Mouse (Mus musculus): ENCODE measurements at regions not wholly inside any gene's neighbourhood (a gene's known extent, or its start where the extent isn't known, plus 50 kb on each side); places are given as distances from the start of the nearest gene placed in this dataset.

- DNase-seq (ENCODE audit: low spot score in 2 of 2) = no peak
These were observed 320.8 kb upstream of the Sphkap start for GRCm38 (mm10) chr1:83728810-83729209.

DNA sequence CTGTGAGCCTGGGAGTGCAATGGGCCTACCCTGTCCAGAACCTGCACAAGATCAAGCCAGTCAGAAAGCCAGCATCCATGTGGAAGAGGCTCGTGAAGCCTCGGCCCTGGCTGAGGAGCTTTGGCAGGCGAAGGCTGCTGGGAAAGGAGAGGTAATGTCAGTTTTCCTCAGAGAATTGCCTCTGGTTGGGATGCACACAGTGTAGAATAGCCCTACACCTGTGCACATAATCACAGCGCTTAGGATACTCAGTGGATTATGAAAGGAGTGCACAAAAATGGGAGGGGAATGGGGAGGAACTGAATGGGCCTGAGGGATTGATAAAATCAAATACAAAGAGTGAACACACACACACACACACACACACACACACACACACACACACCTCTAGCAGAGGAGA is 319.9 kb upstream of the Sphkap start:
- no peak for DNase-seq (ENCODE audit: low spot score in 2 of 2)

GRCm38 (mm10) chr1:83727215-83727614 is 319.2 kb upstream of the Sphkap start:
- no peak for DNase-seq (ENCODE audit: low spot score in 2 of 2)

GRCm38 (mm10) chr1:83723096-83723495 is 315.1 kb upstream of the Sphkap start:
- peak in 1 of 2 experiments; percentile 25 for DNase-seq (ENCODE audit: low spot score in 2 of 2)

DNA sequence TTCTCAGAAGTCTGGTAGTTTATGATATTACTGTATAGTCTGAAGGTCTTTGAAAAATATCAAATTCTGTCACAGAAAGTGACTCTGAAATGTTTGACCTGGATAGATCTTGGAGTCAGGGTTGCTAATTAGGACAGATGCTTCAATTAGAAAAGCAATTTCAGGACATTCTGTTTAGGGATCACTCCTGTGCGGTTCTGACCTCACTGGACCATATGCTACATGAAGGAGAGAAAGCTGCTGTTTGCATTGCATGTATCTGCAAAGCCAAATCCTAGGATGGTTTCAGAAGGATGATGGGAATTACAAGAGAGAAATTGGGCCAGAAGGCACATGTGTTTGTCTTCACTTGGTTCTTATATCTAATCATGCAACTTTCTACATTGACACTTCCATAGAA is 312.2 kb upstream of the Sphkap start:
- DNase-seq (ENCODE audit: low spot score in 2 of 2) = no peak

- no peak for DNase-seq (ENCODE audit: low spot score in 2 of 2)
These were observed 309.1 kb upstream of the Sphkap start for GRCm38 (mm10) chr1:83717056-83717455.

DNA sequence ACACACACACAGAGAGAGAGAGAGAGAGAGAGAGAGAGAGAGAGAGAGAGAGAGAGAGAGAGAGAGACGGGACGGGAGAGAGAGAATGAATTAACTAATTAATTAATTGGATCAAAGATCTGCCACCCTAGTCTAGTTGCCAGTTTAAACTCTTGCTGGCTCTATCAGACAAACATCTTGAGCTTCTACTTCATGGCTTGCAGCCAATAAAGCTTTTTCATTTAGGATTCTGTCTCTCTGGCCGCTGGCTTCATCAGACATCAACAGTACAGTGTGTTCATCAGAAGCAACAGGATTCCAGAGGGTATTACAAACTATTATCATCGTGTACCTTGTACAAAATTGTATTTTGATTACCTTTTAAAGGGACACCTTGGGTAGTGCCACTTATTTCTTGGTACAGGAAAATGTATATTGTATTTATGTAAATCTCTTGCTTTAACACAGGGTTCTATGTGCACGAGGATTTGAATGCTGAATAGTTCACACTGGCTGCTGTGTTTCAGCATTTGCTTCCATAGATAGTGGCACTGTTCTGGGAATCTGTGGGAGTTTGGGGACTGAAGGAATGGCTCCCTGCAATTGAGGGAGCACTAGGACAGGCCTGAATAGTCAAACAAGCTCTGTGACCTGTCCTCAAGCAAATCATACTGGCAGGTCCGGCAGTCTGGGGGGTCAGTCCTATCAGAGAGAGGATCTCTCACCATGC is 293.9 kb upstream of the Sphkap start:
- DNase-seq (ENCODE audit: low spot score in 2 of 2) = no peak

DNA sequence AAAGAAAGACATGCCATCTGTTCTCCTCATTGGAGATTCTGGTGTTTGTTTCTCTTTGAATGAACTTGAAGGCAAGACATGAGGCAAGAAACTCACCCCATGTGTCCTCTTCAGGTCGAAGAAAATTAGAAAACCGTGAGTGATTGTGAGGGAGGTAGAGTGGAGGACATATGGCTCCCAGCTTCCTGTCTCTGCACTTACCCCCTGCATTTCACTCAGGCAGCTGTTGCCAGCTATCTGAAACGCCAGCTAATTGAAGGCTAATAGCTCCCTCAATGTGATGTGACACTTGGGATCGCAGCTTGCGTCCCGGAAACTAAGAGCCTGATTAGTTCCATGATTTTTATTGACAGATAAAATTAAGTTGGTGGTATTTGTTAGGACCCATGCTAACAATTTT is 289.4 kb upstream of the Sphkap start:
- no peak for DNase-seq (ENCODE audit: low spot score in 2 of 2)

GRCm38 (mm10) chr1:83685221-83685620 is 277.2 kb upstream of the Sphkap start:
- DNase-seq (ENCODE audit: low spot score in 2 of 2) = no peak

DNA sequence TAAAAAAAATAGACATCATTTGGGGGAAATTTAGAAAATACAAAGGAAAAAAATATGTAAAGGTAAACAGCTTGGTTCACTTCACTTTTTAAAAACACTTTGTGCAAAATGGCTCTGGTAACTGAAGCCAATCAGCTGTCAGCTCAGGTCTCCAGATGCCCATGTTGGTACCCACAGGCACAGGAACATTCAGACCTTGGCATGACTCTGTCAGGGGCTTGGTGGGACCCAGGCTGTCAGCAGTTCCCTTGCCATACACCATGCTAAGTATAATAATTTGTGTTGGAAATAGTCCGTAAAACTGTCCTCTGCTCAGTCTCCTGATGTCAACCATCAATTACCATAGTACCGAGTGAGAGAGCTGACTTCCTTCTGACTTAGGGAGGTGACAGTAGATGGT is 257.3 kb upstream of the Sphkap start:
- DNase-seq (ENCODE audit: low spot score in 2 of 2) = no peak

DNA sequence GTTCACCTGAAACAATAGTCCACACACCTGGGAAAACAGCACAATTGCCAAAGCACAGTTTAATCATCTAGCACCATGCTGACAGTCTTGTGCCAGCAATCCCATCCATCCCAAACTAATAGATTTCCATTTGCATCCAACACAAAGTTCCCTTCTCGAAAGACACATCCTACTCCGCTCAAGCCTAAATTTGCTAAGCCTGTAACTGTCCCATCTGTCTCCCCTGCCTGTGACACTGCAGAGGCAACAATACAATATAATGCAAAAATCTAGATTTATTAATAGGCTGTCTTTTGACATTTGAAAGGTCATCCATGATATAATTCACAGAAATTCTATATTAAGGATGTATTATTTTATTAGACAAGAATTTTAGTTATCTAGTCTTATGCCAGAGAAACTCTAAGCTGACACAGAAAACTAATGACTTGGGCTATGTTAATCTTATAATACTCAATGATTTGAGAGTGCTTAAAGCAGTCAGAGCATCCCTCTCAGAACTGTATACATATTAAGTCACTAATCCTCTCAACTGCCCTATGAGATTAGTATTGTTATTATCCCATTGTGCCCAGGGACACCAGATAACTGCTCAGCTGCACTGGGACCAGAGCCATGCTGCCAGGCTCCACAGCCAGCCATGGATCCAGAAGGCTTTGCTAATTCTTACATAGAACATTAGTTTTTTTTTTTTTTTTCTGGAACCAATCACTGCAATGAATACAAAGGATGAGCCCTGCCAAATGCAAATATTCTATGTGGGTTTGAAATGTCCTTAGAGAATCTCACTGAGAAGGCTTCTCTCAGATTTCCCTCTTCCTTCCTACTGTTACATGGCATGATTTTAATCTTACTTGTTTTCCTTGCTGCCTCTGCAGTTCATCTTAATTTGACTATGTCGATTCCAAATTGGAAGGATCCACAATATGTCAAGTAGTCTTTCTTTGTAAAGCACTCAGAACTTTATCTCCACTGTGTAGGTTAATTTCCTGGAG is 254.1 kb upstream of the Sphkap start:
- no peak for DNase-seq (ENCODE audit: low spot score in 2 of 2)

DNA sequence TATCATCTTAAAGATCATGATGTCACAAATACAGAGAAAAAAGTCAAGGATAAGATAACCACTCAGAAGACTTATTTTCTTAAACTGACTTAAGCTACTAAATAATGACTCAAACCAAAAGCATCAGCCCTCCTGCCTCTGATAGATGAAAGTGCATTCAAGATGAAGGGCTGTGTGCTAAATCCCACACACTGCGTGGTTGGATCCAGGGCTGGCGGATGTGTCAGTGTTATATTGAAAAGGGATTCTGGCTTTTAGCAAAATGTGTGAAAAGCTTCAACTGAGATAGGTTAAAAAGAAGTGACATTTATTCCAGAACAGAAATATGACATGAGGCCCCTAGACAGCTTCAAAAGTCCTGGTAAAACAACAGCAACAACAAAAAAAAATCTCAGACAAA is 245.7 kb upstream of the Sphkap start:
- no peak for DNase-seq (ENCODE audit: low spot score in 2 of 2)

DNA sequence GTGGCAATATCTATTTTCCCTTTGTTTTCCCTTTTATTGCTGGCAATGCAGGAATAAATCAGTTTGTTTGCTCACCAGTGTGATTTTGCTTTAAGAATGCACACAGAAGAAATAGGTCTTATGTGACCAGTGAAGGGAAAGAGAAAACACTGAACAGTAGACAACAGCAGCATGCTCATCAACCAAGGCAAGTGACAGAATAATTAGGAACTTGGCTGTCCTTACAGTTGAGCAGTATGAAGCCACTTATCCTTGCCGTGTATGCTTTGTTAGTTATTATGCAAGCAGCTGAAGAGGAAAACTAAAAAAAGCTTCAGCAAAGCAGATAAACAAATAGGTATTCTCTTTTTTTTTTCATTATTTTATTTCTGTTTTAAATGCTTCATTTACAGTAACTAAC is 237.6 kb upstream of the Sphkap start:
- DNase-seq (ENCODE audit: low spot score in 2 of 2) = no peak

- DNase-seq (ENCODE audit: low spot score in 2 of 2) = no peak
These were observed 234.7 kb upstream of the Sphkap start for GRCm38 (mm10) chr1:83642656-83643055.

DNA sequence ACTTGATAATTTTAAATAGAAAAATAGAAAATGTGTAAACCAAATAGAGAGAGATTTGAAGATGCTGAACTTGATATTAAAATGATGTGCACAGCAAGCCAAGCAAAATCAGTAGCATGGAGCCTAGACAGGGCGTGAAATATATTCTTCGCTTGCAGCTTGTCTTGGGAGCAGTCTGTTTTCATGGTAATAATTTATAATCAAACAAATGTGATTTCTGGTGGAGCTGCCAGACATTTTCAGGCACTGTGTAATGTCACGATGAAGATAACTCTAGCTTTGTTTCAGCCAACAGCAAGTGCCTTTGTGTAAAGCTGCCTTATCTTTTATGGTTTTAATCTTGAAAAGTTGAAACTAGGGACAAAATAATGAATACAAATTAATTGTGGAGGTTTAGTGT is 228.1 kb upstream of the Sphkap start:
- DNase-seq (ENCODE audit: low spot score in 2 of 2) = no peak

DNA sequence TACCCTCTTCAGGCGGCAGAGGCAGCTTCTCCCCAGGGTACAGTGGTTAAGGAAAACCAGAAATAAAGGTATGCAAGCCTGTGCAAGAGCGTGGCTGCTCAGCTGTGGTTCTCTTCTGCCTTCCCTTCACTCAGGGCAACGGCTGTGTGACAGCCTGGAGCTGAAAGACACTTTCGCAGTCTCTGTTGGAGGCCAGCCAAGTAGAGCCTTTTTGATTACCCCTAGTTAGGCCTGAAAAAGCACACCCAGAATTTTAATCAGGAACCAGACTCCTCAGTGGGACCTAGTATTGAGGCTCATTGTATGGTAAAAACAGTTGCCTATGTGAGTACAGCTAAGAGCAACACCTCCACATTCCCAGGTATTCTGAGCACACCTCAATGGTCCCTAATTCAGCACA is 223.8 kb upstream of the Sphkap start:
- no peak for DNase-seq (ENCODE audit: low spot score in 2 of 2)

GRCm38 (mm10) chr1:83631394-83631793 is 223.4 kb upstream of the Sphkap start:
- no peak for DNase-seq (ENCODE audit: low spot score in 2 of 2)

GRCm38 (mm10) chr1:83587258-83587657 is 179.3 kb upstream of the Sphkap start:
- no peak for DNase-seq (ENCODE audit: low spot score in 2 of 2)

GRCm38 (mm10) chr1:83583041-83583440 is 175.0 kb upstream of the Sphkap start:
- DNase-seq (ENCODE audit: low spot score in 2 of 2) = no peak

- no peak for DNase-seq (ENCODE audit: low spot score in 2 of 2)
These were observed 162.0 kb upstream of the Sphkap start for GRCm38 (mm10) chr1:83569991-83570390.

DNA sequence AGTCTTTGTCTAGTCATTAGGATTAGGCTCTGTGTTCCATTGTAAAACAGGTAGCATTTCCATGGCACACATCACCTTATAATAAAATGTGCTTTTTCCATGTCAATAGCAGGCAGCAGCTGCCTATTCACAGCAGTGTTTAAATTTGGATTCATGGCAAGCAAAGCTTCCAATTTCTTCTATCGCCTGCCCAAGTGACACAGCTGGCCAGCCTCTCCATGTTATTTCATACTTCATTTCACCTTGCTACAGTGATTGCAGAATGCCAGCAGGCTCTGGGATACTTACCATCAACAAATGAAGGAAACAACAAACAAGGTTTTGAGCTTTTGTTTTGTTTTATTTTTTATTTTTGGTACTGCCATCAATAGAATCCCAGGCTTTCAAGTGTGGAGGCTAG is 160.7 kb upstream of the Sphkap start:
- no peak for DNase-seq (ENCODE audit: low spot score in 2 of 2)

DNA sequence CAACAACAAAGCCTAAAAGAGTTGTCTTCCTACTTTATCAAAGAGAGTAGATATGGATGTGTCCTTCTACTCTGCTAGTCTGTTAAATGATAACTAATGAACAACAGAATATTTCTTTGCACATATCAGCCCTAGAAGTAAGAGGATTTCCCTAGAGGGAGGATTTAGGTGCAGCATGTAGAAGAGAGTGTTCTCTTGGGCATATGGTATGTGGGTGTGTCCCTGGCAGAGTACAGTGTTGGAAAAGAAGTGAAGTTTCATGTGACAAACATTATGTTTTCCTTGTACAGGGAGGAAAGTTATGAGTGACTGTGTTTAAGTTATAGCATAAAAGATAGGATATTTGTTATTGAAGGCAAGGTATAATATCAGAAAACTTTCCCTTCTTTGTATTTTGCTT is 143.6 kb upstream of the Sphkap start:
- DNase-seq (ENCODE audit: low spot score in 2 of 2) = no peak

DNA sequence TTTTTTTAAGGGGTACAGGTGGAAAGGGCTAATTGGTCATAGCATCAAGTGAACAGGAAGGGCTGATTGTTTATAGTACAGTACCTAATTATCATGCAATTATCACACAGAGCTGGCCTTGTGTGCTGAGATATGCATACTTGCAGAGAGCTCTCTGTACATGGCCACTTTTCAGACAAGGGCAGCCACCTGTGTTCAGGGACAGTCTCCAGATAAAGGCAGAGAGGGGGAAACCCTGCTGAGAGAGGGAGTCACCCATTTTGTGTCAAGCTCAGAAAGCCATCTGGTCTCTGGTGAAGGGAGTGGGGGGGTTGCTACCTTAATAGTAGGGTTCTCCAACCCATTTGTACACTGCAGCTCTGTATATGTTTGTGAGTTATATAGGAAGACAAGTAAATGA is 127.5 kb upstream of the Sphkap start:
- DNase-seq (ENCODE audit: low spot score in 2 of 2) = no peak

Data from gastrocnemius, adult 8-10 months (tissue).